Mouse (Mus musculus): ENCODE measurements around the gene Plp1. TPM values are rescaled to one million over a fixed set of nuclear protein-coding genes. Genes with fewer than 3 reads are reported as not detected.

Plp1 gene
- 5.4 and 5.5 TPM in 2 replicates for polyA plus RNA-seq (2016; fragmentation: Nextera tagmentation; extraction: Ambion mirVana)

- Histone ChIP-seq H3K27ac (no peak within 1 kb of the TSS), H3K36me3 (no peaks in the 10 kb centered on the region), H3K4me1 (replicated peaks) (no peaks in the 10 kb centered on the region), H3K9me3 (no peaks in the 10 kb centered on the region), H3K4me3 (replicated peaks) (no peak within 1 kb of the TSS), H3K9ac (replicated peaks) (no peak within 1 kb of the TSS), H3K4me2 (no peak within 1 kb of the TSS), H3K27me3 (peaks cover 24% of the 10 kb centered on the region)
- 46% methylated on average over 1 of the region's 1 CpGs for WGBS
- ATAC-seq (ENCODE audit: insufficient number of reproducible peaks, insufficient read depth, low FRiP score, low TSS enrichment, low read depth), result no peak
Observed at GRCm38 (mm10) chrX:136822371-136822770, at the start of gene Plp1. Plp1 (plus strand) TSS chrX:136822671.

- H3K27ac ChIP-seq, result no peak overlapping the region
- no peak overlapping the region for H3K9ac ChIP-seq (replicated peaks)
- H3K9me3 ChIP-seq, result no peaks in the 10 kb centered on the region
- no peak overlapping the region for H3K4me2 ChIP-seq
- H3K4me3 ChIP-seq (replicated peaks), result no peak overlapping the region
- peaks cover 12% of the 10 kb centered on the region; the same call in 1 of the 2 replicates for H3K27me3 ChIP-seq
- ATAC-seq (ENCODE audit: insufficient number of reproducible peaks, insufficient read depth, low FRiP score, low TSS enrichment, low read depth), result no peak
- no peaks in the 10 kb centered on the region; the same call in 1 of the 2 replicates for H3K36me3 ChIP-seq
- H3K4me1 ChIP-seq (replicated peaks), result no peaks in the 10 kb centered on the region
- WGBS, result 80% methylated on average over 1 of the region's 1 CpGs
Observed at GRCm38 (mm10) chrX:136773035-136773434, 49.4 kb upstream of the Plp1 start.

GRCm38 (mm10) chrX:136778046-136778445 lies 44.4 kb upstream of the Plp1 start:
- WGBS, result 79% methylated on average over 3 of the region's 3 CpGs

GRCm38 (mm10) chrX:136779262-136779661 lies 43.2 kb upstream of the Plp1 start:
- Histone ChIP-seq H3K27ac (no peak overlapping the region), H3K36me3 (no peaks in the 10 kb centered on the region), H3K9ac (replicated peaks) (no peak overlapping the region), H3K27me3 (peaks cover 49% of the 10 kb centered on the region), H3K4me3 (replicated peaks) (no peak overlapping the region), H3K4me2 (no peak overlapping the region), H3K9me3 (no peaks in the 10 kb centered on the region), H3K4me1 (replicated peaks) (no peaks in the 10 kb centered on the region)
- WGBS, result 55% methylated on average over 2 of the region's 2 CpGs
- ATAC-seq (ENCODE audit: insufficient number of reproducible peaks, insufficient read depth, low FRiP score, low TSS enrichment, low read depth), result no peak

More at GRCm38 (mm10) chrX:136778046-136778445, 44.4 kb upstream of the Plp1 start:
- Histone ChIP-seq H3K4me3 (replicated peaks) (no peak overlapping the region), H3K4me1 (replicated peaks) (no peaks in the 10 kb centered on the region), H3K36me3 (no peaks in the 10 kb centered on the region), H3K4me2 (no peak overlapping the region), H3K27me3 (peaks cover 49% of the 10 kb centered on the region), H3K27ac (no peak overlapping the region), H3K9me3 (no peaks in the 10 kb centered on the region), H3K9ac (replicated peaks) (no peak overlapping the region)
- ATAC-seq (ENCODE audit: insufficient number of reproducible peaks, insufficient read depth, low FRiP score, low TSS enrichment, low read depth), result no peak

GRCm38 (mm10) chrX:136780041-136780440 lies 42.4 kb upstream of the Plp1 start, which contains the start of gene Glra4:
Glra4 (minus strand) TSS chrX:136780141.
- no peak for ATAC-seq (ENCODE audit: insufficient number of reproducible peaks, insufficient read depth, low FRiP score, low TSS enrichment, low read depth)
- H3K4me3 ChIP-seq (replicated peaks), result no peak within 1 kb of the TSS
- 87% methylated on average over 3 of the region's 3 CpGs for WGBS
- no peak within 1 kb of the TSS for H3K27ac ChIP-seq
- no peak within 1 kb of the TSS for H3K9ac ChIP-seq (replicated peaks)
- H3K4me2 ChIP-seq, result no peak within 1 kb of the TSS
- H3K9me3 ChIP-seq, result no peaks in the 10 kb centered on the region
- peaks cover 52% of the 10 kb centered on the region for H3K27me3 ChIP-seq
- H3K36me3 ChIP-seq, result no peaks in the 10 kb centered on the region
- no peaks in the 10 kb centered on the region for H3K4me1 ChIP-seq (replicated peaks)

- Histone ChIP-seq H3K4me3 (replicated peaks) (no peak overlapping the region), H3K36me3 (no peaks in the 10 kb centered on the region), H3K9me3 (no peaks in the 10 kb centered on the region), H3K27me3 (peaks cover 26% of the 10 kb centered on the region), H3K27ac (no peak overlapping the region), H3K4me2 (no peak overlapping the region), H3K9ac (replicated peaks) (no peak overlapping the region), H3K4me1 (replicated peaks) (no peaks in the 10 kb centered on the region)
- 82% methylated on average over 4 of the region's 4 CpGs for WGBS
- no peak for ATAC-seq (ENCODE audit: insufficient number of reproducible peaks, insufficient read depth, low FRiP score, low TSS enrichment, low read depth)
Observed at GRCm38 (mm10) chrX:136789446-136789845, 33.0 kb upstream of the Plp1 start.

- no peaks in the 10 kb centered on the region for H3K4me1 ChIP-seq (replicated peaks)
- H3K4me3 ChIP-seq (replicated peaks), result no peak overlapping the region
- peaks cover 36% of the 10 kb centered on the region for H3K27me3 ChIP-seq
- no peak overlapping the region for H3K9ac ChIP-seq (replicated peaks)
- ATAC-seq (ENCODE audit: insufficient number of reproducible peaks, insufficient read depth, low FRiP score, low TSS enrichment, low read depth), result no peak
- 55% methylated on average over 2 of the region's 2 CpGs for WGBS
- no peak overlapping the region for H3K27ac ChIP-seq
- H3K9me3 ChIP-seq, result no peaks in the 10 kb centered on the region
- no peak overlapping the region for H3K4me2 ChIP-seq
- H3K36me3 ChIP-seq, result no peaks in the 10 kb centered on the region
Observed at GRCm38 (mm10) chrX:136797223-136797622, 25.2 kb upstream of the Plp1 start.

GRCm38 (mm10) chrX:136819752-136820151 lies 2.7 kb upstream of the Plp1 start:
- Histone ChIP-seq H3K9me3 (no peaks in the 10 kb centered on the region), H3K27ac (no peak overlapping the region), H3K4me3 (replicated peaks) (no peak overlapping the region), H3K9ac (replicated peaks) (no peak overlapping the region), H3K4me1 (replicated peaks) (no peaks in the 10 kb centered on the region), H3K4me2 (no peak overlapping the region), H3K36me3 (no peaks in the 10 kb centered on the region), H3K27me3 (peaks cover 19% of the 10 kb centered on the region)
- 94% methylated on average over 6 of the region's 6 CpGs for WGBS
- no peak for ATAC-seq (ENCODE audit: insufficient number of reproducible peaks, insufficient read depth, low FRiP score, low TSS enrichment, low read depth)

- Histone ChIP-seq H3K4me2 (no peak overlapping the region), H3K27ac (no peak overlapping the region), H3K36me3 (no peaks in the 10 kb centered on the region), H3K9ac (replicated peaks) (no peak overlapping the region), H3K9me3 (no peaks in the 10 kb centered on the region), H3K27me3 (peaks cover 24% of the 10 kb centered on the region), H3K4me3 (replicated peaks) (no peak overlapping the region), H3K4me1 (replicated peaks) (no peaks in the 10 kb centered on the region)
- WGBS, result 13% methylated on average over 1 of the region's 1 CpGs
- ATAC-seq (ENCODE audit: insufficient number of reproducible peaks, insufficient read depth, low FRiP score, low TSS enrichment, low read depth), result no peak
Observed at GRCm38 (mm10) chrX:136820250-136820649, 2.2 kb upstream of the Plp1 start.

GRCm38 (mm10) chrX:136825016-136825415 lies 2.5 kb downstream of the Plp1 start:
- Histone ChIP-seq H3K4me3 (replicated peaks) (no peak overlapping the region), H3K4me1 (replicated peaks) (no peaks in the 10 kb centered on the region), H3K4me2 (no peak overlapping the region), H3K9me3 (no peaks in the 10 kb centered on the region), H3K36me3 (no peaks in the 10 kb centered on the region), H3K9ac (replicated peaks) (no peak overlapping the region), H3K27ac (no peak overlapping the region), H3K27me3 (peaks cover 12% of the 10 kb centered on the region)
- 75% methylated on average over 4 of the region's 4 CpGs for WGBS
- no peak for ATAC-seq (ENCODE audit: insufficient number of reproducible peaks, insufficient read depth, low FRiP score, low TSS enrichment, low read depth)

GRCm38 (mm10) chrX:136828610-136829009 lies 6.1 kb downstream of the Plp1 start:
- no peak overlapping the region for H3K27ac ChIP-seq
- no peaks in the 10 kb centered on the region for H3K36me3 ChIP-seq
- H3K4me2 ChIP-seq, result no peak overlapping the region
- H3K4me1 ChIP-seq (replicated peaks), result no peaks in the 10 kb centered on the region
- ATAC-seq (ENCODE audit: insufficient number of reproducible peaks, insufficient read depth, low FRiP score, low TSS enrichment, low read depth), result no peak
- no peak overlapping the region for H3K9ac ChIP-seq (replicated peaks)
- peaks cover 22% of the 10 kb centered on the region for H3K27me3 ChIP-seq
- H3K4me3 ChIP-seq (replicated peaks), result no peak overlapping the region
- H3K9me3 ChIP-seq, result no peaks in the 10 kb centered on the region

GRCm38 (mm10) chrX:136850300-136850699 lies 27.8 kb downstream of the Plp1 start:
- Histone ChIP-seq H3K27ac (no peak overlapping the region), H3K4me2 (no peak overlapping the region), H3K4me1 (replicated peaks) (no peaks in the 10 kb centered on the region), H3K9ac (replicated peaks) (no peak overlapping the region), H3K4me3 (replicated peaks) (no peak overlapping the region), H3K9me3 (no peaks in the 10 kb centered on the region), H3K27me3 (no peaks in the 10 kb centered on the region), H3K36me3 (no peaks in the 10 kb centered on the region)
- no peak for ATAC-seq (ENCODE audit: insufficient number of reproducible peaks, insufficient read depth, low FRiP score, low TSS enrichment, low read depth)
- 44% methylated on average over 3 of the region's 3 CpGs for WGBS
